Mouse (Mus musculus): ENCODE measurements around the gene Aldoc.

The Aldoc gene

GRCm38 (mm10) chr11:78322860-78323259 is at the start of gene Aldoc:
Gene Aldoc, plus strand, starts transcription at chr11:78322968.
- peak; percentile 94 for DNase-seq (ENCODE audit: low read depth)

GRCm38 (mm10) chr11:78275596-78275995 is 47.2 kb upstream of the Aldoc start:
- DNase-seq (ENCODE audit: low read depth): no peak

- DNase-seq (ENCODE audit: low read depth): peak; percentile 38
Measured at GRCm38 (mm10) chr11:78276169-78276568, 46.6 kb upstream of the Aldoc start.

- no peak for DNase-seq (ENCODE audit: low read depth)
Measured at GRCm38 (mm10) chr11:78278853-78279252, 43.9 kb upstream of the Aldoc start.

GRCm38 (mm10) chr11:78279586-78279985 is 43.2 kb upstream of the Aldoc start:
- no peak for DNase-seq (ENCODE audit: low read depth)

GRCm38 (mm10) chr11:78289146-78289763 is 33.5 kb upstream of the Aldoc start:
- no peak for DNase-seq (ENCODE audit: low read depth)

- DNase-seq (ENCODE audit: low read depth): no peak
Measured at GRCm38 (mm10) chr11:78290654-78291053, 32.1 kb upstream of the Aldoc start, which contains the start of gene BC030499. Gene BC030499, plus strand, starts transcription at chr11:78290841.

GRCm38 (mm10) chr11:78294585-78294984 is 28.2 kb upstream of the Aldoc start:
- no peak for DNase-seq (ENCODE audit: low read depth)

GRCm38 (mm10) chr11:78300917-78301316 is 21.9 kb upstream of the Aldoc start:
- DNase-seq (ENCODE audit: low read depth): no peak

- DNase-seq (ENCODE audit: low read depth): peak; percentile 94
Measured at GRCm38 (mm10) chr11:78301357-78302084, 21.2 kb upstream of the Aldoc start, which contains the start of gene Spag5. Gene Spag5, plus strand, starts transcription at chr11:78301529.

GRCm38 (mm10) chr11:78305272-78305671 is 17.5 kb upstream of the Aldoc start:
- no peak for DNase-seq (ENCODE audit: low read depth)

GRCm38 (mm10) chr11:78310861-78311511 is 11.8 kb upstream of the Aldoc start:
- DNase-seq (ENCODE audit: low read depth): no peak

GRCm38 (mm10) chr11:78313662-78314061 is 9.1 kb upstream of the Aldoc start:
- DNase-seq (ENCODE audit: low read depth): no peak

- DNase-seq (ENCODE audit: low read depth): no peak
Measured at GRCm38 (mm10) chr11:78318411-78318810, 4.4 kb upstream of the Aldoc start.

GRCm38 (mm10) chr11:78322076-78322831 is 514 bp upstream of the Aldoc start:
- DNase-seq (ENCODE audit: low read depth): no peak

GRCm38 (mm10) chr11:78324000-78324785 is 1.4 kb downstream of the Aldoc start:
- no peak for DNase-seq (ENCODE audit: low read depth)

GRCm38 (mm10) chr11:78324965-78325364 is 2.2 kb downstream of the Aldoc start:
- no peak for DNase-seq (ENCODE audit: low read depth)

GRCm38 (mm10) chr11:78327215-78327614 is 4.4 kb downstream of the Aldoc start:
- DNase-seq (ENCODE audit: low read depth): no peak

GRCm38 (mm10) chr11:78327634-78328511 is 5.1 kb downstream of the Aldoc start, which contains the start of gene Pigs:
Gene Pigs, plus strand, starts transcription at chr11:78328415.
- DNase-seq (ENCODE audit: low read depth): peak; percentile 97

- no peak for DNase-seq (ENCODE audit: low read depth)
Measured at GRCm38 (mm10) chr11:78328512-78329056, 5.8 kb downstream of the Aldoc start.
